Mouse (Mus musculus) mouse embryonic stem cell (cell line): ENCODE measurements at regions not wholly inside any gene's neighbourhood (a gene's known extent, or its start where the extent isn't known, plus 50 kb on each side); places are given as distances from the start of the nearest gene placed in this dataset.

Source experiments
- in situ Hi-C, 2 experiments: fragments of 300-500 bp; cut with MboI; formaldehyde crosslinking; loops; 1 replicate in 1 of 2; 3 replicates in 1 of 2; pipeline ENCODE4 v1.14.3; 2019 to 2020; ENCODE audit warnings: low sequenced_read_pairs in 2 of 2, low pct_unique_long_range_greater_than_20kb in 1 of 2, mixed read lengths in 1 of 2; ENCODE audit not compliant: unreplicated experiment in 1 of 2

DNA sequence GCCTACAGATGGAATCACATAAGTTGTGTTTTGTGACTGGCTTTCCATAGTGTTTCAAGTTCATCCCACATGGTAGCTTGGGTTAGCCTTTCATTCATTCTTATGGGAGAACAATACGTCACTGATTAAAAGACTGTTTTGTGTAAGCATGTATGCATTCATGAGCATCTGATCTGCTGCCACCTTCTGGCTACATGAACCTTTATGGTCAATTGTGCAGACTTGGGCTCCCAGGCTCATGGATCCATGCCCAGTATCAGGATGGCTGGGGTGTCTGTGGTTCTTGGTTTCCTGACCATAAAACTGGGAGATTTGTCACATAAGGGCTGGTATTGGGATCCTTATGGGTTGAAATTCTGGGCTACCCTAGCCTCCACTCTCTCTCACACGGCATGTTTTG is 90.4 kb upstream of the Kazn start:
- in situ Hi-C loops = no loop called here

GRCm38 (mm10) chr4:142326511-142326910 is 87.3 kb upstream of the Kazn start:
- in situ Hi-C loops = no loop called here

DNA sequence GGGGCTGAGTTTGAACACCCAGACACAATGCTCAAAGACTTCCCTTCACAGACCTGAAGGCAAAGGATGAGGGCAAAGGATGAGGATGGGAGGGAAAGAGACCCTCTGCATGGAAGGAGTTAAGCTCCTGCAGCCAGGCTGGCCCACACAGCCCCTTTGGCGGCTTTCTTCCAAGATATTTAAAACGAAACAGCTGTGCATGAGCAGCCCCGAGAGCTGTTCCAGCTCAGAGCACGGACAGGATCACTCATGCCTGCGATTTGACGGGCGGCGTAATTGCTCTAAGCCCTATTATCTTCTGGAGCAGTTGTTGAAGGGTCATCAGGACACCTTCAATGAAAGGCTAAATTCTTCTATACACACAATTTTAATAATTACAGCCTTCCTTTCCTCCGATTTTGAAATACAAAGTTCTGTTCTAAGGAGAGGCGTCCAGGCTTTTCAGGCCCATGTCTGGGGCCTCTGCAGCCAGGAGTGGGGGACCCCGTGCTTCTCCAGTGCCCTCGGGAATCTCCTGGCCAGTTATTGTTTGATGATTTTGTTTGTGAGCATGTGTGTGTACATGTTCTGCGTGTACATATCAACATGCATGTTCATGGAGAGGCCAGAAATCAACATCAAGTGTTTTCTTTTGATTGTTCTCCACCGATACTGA is 82.1 kb upstream of the Kazn start:
- in situ Hi-C loops = no loop called here

GRCm38 (mm10) chr4:142310282-142310681 is 71.1 kb upstream of the Kazn start:
- in situ Hi-C loops = no loop called here

- in situ Hi-C loops = no loop called here
These were observed 69.1 kb upstream of the Kazn start for GRCm38 (mm10) chr4:142308271-142308670.

DNA sequence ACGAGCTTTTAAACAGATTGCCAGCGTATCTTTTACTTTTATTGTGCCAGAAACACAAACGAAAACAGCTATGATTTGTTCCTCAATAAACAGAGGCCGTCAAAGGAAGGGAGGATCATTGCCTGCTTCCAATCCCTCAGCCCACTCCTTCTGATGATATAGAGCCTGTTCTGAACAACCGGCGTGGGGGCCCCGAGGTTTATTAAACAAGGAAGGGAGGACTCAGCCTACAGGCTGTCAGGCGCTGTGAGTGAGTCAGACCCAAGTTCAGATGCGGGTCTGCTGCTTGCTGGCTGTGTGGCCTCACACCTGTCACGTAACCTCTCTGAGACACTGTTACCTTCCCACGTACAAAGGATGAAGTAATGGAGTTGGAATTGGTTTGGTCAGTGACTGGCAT is 68.1 kb upstream of the Kazn start:
- in situ Hi-C loops = no loop called here

GRCm38 (mm10) chr4:142306076-142306475 is 66.9 kb upstream of the Kazn start:
- in situ Hi-C loops = no loop called here

DNA sequence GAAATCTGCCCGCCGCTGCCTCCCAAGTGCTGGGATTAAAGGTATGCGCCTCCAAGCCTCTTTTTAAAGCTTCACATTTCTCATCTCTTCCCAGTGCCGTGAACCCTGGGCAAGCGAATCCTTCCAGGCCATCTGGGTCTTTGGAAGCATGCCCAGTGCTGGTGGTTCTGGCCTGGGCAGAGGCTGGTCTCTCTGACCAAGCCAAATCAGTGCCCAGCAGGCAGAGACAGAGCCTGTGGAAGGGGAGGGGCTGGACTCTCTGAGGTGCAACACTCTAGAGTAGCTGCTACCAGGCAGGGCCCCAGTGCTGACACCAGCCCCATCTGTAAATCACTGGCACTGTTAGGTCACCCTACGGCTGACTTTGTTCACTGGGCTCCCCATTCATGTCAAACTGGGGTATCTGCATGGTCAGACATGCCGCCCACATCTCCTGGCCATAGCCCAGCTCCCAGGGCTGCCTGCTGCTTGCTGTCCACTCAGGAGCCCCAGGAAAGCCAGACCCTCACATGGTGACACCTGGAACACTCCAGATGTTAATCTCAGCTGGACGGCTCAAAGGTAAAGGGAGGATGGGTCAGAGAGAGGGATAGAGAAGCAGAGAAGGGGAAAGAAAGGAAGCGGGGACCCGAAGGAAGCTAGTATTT is 64.3 kb upstream of the Kazn start:
- in situ Hi-C loops = no loop called here

GRCm38 (mm10) chr4:142302724-142303120 is 63.5 kb upstream of the Kazn start:
- in situ Hi-C loops = no loop called here

GRCm38 (mm10) chr4:142302041-142302723 is 63.0 kb upstream of the Kazn start:
- in situ Hi-C loops = no loop called here

DNA sequence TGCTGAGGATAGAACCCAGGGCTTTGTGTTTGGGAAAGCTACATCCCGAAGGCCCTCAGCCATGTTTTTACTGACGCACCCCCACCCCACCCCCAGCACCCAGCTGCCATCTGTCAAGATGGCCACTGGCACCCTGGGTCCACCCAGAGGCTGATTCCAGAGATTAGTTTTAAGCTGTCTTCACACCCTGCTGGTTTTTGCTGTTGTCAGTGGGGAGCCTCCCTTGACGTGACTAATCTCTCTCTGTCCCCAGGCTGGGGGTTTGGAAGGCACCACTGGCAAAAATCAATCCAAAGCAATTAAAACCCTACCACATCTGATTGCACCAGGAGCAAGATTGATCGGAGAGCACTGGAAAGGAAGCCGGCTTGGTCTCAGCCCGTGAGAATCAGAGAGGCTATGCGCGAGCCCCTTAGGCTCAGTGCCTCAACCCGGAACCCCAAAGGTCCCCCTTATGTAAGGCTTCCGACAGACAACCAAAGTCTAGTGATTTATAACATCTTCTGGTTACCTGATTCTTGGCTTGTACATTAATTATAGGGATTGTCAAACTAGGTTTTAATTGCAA is 59.7 kb upstream of the Kazn start:
- in situ Hi-C loops = no loop called here

- in situ Hi-C loops = no loop called here
These were observed 53.6 kb upstream of the Kazn start for GRCm38 (mm10) chr4:142292760-142293159.

DNA sequence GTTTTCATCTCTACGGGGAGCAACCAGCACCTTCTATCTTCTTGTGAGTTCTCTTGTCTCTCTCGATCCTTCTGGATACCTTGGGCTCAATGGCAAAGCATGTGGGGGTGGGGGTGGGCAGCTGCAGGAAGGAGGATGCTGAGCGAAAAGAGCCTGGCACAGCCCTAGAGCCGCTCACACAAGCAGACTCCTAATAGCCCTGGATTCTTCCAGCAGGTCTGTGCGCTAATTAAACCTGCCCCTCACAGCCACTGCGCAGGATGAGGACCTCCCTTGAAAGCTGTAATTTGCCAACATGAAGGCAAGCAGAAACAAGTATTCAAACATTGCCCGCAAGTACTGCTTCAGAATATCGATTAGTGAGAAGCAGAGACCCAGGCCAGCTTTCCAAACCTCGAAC is 53.1 kb upstream of the Kazn start:
- in situ Hi-C loops = no loop called here

GRCm38 (mm10) chr4:142291366-142291765 is 52.2 kb upstream of the Kazn start:
- in situ Hi-C loops = no loop called here
